Mouse (Mus musculus) megakaryocyte-erythroid progenitor cell, adult 5-6 weeks (primary cell): ENCODE results near the gene Brinp2. TPM values are rescaled to one million over a fixed set of nuclear protein-coding genes. Genes with fewer than 3 reads are reported as not detected.

Experiments used
- ATAC-seq: replicated peaks from 2 replicates; pipeline ENCODE4 v1.8.0; 2016; ENCODE audit warnings: mild to moderate bottlenecking, inconsistent platforms; ENCODE audit not compliant: severe bottlenecking, poor library complexity, low FRiP score, low TSS enrichment
- total RNA-seq, 2 experiments: library from RNA; stranded (forward) in 1 of 2; stranded (reverse) in 1 of 2; fragments of 200-1000, 215-1000 nt in 1 of 2; fragments of >200 nt in 1 of 2; fragmentation: Nextera tagmentation in 1 of 2; gene quantifications; 2 replicates each; pipeline ENCODE4 v1.2.3; 2014 to 2017

Gene Brinp2
- total RNA-seq (2014; fragmentation: Nextera tagmentation) (not detected in 2 replicates), total RNA-seq (2017) (not detected in 2 replicates)

GRCm38 (mm10) chr1:158356051-158356461 is at the start of gene Brinp2:
TSS of gene Brinp2 (minus strand) at chr1:158356326.
- ATAC-seq = peak; percentile 73

GRCm38 (mm10) chr1:158400898-158401297 is 44.8 kb upstream of the Brinp2 start:
- no peak for ATAC-seq

GRCm38 (mm10) chr1:158397058-158397457 is 40.9 kb upstream of the Brinp2 start:
- ATAC-seq = no peak

- no peak for ATAC-seq
Measured at GRCm38 (mm10) chr1:158390693-158391092, 34.6 kb upstream of the Brinp2 start.

GRCm38 (mm10) chr1:158388995-158389394 is 32.9 kb upstream of the Brinp2 start:
- no peak for ATAC-seq

- no peak for ATAC-seq
Measured at GRCm38 (mm10) chr1:158386781-158387180, 30.7 kb upstream of the Brinp2 start.

GRCm38 (mm10) chr1:158385311-158385710 is 29.2 kb upstream of the Brinp2 start:
- ATAC-seq = no peak

GRCm38 (mm10) chr1:158383210-158383609 is 27.1 kb upstream of the Brinp2 start:
- no peak for ATAC-seq

GRCm38 (mm10) chr1:158382277-158382676 is 26.2 kb upstream of the Brinp2 start:
- no peak for ATAC-seq

GRCm38 (mm10) chr1:158364461-158364860 is 8.3 kb upstream of the Brinp2 start:
- no peak for ATAC-seq

GRCm38 (mm10) chr1:158362292-158363101 is 6.4 kb upstream of the Brinp2 start:
- ATAC-seq = no peak

- no peak for ATAC-seq
Measured at GRCm38 (mm10) chr1:158361964-158362291, 5.8 kb upstream of the Brinp2 start, which contains the start of gene Astn1. TSS of gene Astn1 (plus strand) at chr1:158362273.

GRCm38 (mm10) chr1:158355177-158356050 is 712 bp downstream of the Brinp2 start:
- no peak for ATAC-seq

GRCm38 (mm10) chr1:158353656-158354371 is 2.3 kb downstream of the Brinp2 start:
- no peak for ATAC-seq

GRCm38 (mm10) chr1:158343243-158343714 is 12.8 kb downstream of the Brinp2 start:
- ATAC-seq = no peak

- no peak for ATAC-seq
Measured at GRCm38 (mm10) chr1:158328839-158329238, 27.3 kb downstream of the Brinp2 start.

GRCm38 (mm10) chr1:158328126-158328525 is 28.0 kb downstream of the Brinp2 start:
- ATAC-seq = no peak

GRCm38 (mm10) chr1:158323325-158323724 is 32.8 kb downstream of the Brinp2 start:
- no peak for ATAC-seq

- no peak for ATAC-seq
Measured at GRCm38 (mm10) chr1:158310426-158311156, 45.5 kb downstream of the Brinp2 start.
